Mouse (Mus musculus) CD4-positive helper T cell, adult 2 months (primary cell): Measurements from ENCODE around the gene Homer1.

Experiments used
- DNase-seq: peaks from one replicate; pipeline ENCODE4 v3.0.0-alpha.2; 2012; ENCODE audit warnings: low read depth, missing footprints, low spot score

The Homer1 gene

GRCm38 (mm10) chr13:93338394-93338793 lies 39.0 kb downstream of the Homer1 start:
- peak; percentile 45 for DNase-seq

DNA sequence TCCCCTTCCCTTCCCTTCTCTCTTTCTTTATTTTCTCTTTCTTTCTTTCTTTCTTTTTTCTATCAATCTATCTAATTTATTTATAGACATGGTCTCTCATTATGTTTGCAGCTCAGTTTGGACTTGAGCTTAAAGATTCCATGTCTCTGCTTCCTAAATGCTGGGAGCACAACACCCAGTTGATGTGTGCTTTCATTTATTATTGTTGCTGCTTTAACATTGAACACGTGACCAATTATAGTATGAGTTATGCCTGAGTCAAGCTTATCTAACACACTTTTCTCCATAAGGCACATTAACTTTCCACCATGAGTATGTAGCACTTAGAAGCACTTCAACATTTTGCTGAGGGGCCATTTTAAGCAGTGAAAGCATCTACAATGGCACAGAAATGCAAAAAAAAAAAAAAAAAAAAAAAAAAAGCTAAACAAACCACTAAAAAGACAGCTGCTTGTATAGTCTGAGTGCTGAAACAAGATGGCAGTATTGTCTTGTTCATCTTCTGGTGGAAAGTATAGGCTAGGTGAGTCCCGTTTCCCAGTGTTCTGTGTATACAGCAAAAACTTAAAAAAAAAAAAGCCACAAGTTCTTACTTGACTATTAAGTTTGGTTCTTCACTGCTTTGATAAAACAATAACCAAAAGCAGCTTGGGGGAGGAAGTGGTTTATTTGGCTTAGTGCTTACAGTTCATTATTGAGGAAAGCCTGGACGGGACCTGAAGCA lies 41.3 kb downstream of the Homer1 start:
- DNase-seq: peak; percentile 45

DNA sequence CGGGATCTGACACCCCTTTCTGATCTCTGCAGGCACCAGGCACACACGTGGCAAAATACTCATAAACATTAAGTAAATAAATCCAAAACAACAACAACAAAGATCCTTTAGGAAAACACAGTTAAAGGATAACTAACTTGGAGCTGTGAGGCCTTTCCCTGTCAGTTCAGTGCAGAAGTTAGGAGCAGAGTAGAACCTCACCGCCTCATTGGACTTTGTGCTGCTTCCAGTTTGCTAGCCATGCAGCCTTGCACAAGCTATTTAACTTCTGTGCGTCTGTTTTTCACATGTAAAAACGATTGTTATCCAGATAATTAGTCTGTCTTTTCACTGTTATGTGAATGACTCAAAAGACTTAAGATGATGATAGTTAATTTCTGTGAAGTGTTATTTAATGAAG lies 43.2 kb downstream of the Homer1 start:
- no peak for DNase-seq

GRCm38 (mm10) chr13:93344395-93344794 lies 45.0 kb downstream of the Homer1 start:
- DNase-seq: no peak

GRCm38 (mm10) chr13:93345854-93346253 lies 46.4 kb downstream of the Homer1 start:
- DNase-seq: no peak

GRCm38 (mm10) chr13:93352030-93352429 lies 52.6 kb downstream of the Homer1 start:
- DNase-seq: no peak

DNA sequence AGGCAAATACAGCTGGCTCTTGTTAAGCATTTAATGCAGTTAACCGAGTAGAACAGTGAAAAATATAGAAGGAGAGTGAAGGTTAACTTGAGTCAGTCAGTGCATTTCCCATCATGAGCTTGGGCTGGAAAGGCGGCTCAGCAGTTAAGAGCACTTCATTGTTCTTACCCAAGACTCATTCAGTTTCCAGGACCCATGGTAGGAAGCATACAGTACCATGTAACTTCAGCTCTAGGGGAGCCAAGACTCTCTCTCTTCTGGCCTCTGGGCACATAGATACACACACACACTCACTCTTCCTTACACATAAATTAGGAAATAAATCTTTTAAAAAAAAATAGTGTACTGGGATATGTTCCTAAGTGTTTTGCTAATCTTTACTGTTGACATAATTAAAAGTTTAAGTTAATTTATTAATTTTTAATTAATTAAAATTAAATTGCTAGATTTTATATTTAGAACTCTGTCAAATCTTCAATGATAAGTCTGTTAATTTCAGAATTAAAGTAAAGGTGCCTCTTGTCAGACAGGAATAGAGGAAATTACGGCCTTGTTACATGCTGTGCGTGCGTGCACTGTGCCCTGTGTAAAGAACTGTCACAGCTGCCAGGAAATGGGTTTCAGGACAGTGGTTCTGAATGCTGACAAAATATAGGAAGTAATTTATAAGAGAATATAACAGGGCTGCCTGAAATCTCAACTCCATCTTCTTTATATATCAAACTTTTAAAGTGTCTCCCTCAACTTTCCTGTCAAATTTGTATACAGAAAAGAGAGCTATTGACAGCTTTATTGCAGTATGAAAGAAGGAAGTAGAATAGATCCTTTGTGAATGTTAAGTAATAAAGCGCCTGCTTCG lies 55.2 kb downstream of the Homer1 start:
- DNase-seq: no peak

GRCm38 (mm10) chr13:93355279-93355587 lies 55.8 kb downstream of the Homer1 start:
- DNase-seq: peak; percentile 28

DNA sequence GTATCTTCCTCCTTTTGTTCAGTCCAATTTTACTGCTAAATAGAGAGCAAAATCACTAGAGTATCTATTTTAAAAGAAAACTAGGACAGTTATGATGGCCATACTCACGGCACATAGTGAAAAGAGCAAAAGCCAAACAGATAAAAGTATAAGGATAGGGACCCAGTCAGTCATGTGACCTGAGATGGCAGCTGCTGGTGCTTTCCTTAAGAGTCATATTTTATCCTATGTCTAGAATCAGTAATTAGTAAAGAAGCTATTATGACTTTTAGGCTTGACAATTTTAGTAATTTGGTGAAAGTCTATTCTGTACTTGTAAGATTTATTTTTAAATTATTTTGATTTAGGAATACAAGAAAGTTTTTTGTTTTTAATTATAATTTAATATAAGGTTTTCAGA lies 59.1 kb downstream of the Homer1 start:
- DNase-seq: no peak

DNA sequence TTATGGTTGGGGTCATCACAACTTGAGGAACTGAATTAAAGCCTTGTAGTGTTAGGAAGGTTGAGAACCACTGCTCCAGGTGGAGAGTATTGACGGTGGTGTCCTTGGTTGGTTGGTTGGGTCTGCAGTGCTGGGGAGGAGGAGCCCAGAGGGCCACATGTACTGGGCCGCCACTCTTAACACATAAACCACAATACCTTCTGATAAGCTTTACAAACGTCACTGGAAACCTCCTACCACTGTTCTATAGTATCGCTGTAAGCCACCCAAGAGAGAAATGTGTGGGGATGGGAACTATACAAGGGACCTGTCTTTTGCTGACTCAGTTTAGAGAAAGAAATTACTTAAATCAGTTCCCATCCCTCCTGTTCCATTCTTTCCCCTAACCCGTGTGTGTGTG lies 68.1 kb downstream of the Homer1 start:
- no peak for DNase-seq

GRCm38 (mm10) chr13:93368812-93369584 lies 69.6 kb downstream of the Homer1 start:
- no peak for DNase-seq

GRCm38 (mm10) chr13:93374457-93374856 lies 75.0 kb downstream of the Homer1 start:
- no peak for DNase-seq

- no peak for DNase-seq
These were observed 79.1 kb downstream of the Homer1 start for GRCm38 (mm10) chr13:93378493-93378892.

GRCm38 (mm10) chr13:93380399-93381063 lies 81.1 kb downstream of the Homer1 start:
- DNase-seq: no peak

DNA sequence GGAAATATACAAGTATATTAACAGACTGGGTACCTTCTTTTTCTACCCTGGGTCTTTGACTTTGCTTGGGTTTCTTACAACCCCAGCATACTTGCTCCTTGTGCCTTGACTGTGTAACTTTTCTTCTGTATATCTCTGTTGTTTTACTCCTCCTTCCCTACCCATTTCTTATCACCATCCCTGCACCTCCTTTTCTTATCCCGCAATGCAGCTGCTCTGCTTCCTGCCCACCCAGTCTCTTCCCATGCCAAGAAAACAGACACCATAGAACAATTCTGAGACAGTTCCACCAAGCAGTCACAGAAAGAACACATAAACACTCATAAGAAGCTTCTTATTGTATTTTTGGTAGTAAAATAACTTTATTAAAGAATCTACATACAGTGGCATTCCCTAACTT lies 81.9 kb downstream of the Homer1 start:
- no peak for DNase-seq

- no peak for DNase-seq
These were observed 83.7 kb downstream of the Homer1 start for GRCm38 (mm10) chr13:93383092-93383491.

- DNase-seq: no peak
These were observed 84.2 kb downstream of the Homer1 start for GRCm38 (mm10) chr13:93383620-93384019.

- DNase-seq: no peak
These were observed 85.0 kb downstream of the Homer1 start for GRCm38 (mm10) chr13:93384481-93384880.

- DNase-seq: no peak
These were observed 85.7 kb downstream of the Homer1 start for GRCm38 (mm10) chr13:93385147-93385546.

DNA sequence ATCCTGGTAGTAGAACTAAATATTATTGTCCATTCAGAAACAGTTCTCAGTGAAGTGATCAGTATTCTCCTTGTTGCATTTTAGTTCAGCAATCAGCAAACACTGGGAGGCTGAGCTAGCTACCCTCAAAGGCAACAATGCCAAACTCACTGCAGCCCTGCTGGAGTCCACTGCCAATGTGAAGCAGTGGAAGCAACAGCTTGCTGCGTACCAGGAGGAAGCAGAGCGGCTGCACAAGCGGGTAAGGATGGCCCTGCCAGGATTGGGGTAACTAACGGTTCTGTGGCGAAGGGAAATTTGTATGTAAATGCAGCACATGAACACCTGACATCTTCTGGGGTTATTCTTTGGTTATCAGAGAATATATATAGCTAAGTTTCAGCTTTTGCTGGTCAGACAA lies 88.0 kb downstream of the Homer1 start:
- no peak for DNase-seq

DNA sequence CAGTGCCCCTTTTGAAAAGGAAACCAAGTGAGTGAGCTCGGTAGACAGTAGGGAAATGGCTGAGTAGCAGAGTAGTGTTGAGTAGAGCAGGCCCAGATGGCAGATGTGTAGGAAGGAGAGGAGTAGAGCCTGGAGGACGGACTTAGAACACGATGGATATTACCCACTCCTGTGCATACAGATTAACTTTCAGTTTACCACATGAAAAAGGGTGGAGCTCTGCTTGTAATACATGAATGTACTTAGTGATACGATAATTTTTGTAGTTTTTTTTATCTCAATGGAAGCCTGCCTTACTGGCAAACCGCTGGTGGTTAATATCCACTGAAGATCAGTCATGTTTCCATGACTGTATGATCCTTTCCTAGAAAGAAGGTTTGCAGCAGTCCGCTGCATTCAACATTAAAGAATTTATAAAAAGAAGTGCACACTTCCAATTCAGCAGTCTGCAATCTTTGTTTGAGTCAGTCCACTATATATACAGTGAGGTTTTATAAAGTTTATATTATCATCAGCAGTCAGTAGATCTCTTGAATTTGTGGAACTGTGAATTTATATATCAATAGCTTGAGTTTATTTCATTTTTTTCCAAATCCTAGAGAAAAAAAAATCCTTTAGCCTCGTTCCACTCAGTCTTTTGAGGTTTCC lies 89.3 kb downstream of the Homer1 start:
- no peak for DNase-seq
